Mouse (Mus musculus): Measurements from ENCODE around the gene Ifnar2.

DNA sequence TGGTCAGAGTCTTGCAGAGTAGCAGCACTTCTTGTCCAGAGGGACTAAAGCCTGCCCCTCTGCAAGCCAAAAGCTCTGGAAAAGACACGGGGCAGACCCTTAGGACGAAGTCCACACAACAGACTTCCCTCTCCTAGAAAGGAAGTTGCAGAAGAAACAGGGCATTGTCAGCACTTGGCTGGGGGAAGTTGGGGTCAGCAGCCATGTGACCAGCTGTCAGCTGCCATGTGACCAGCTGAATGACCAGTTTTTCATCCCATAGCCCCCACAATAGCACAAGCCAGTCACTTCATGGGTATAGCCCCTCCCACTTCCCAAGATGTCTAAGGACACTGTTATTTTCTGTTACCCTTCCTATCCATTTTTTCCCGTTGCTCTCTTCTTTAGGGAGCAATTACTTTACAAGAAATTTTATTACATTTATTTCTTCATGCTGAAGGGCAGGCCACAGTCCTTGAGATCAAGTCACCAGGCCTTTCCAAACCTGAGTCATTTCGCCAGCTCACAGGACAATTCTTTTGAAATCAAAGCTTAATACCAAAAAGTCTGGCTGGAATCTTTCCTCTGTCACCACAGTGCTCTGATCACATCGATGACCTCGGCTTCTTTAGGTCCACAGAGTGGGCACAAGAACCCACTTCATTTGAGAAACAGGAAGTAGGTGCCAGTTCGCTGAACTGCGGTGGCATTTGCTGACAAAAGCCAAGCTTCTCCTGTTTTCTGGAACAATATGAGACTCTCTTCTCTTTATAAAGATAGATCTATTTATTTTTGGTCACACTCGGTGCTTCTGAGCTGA, 43.0 kb downstream of the Ifnar2 start:
- no peak for TF ChIP-seq CTCF (IDR thresholded peaks at IDR 0.05; ENCODE audit: low read depth)
- TF ChIP-seq EP300 (IDR thresholded peaks at IDR 0.05; ENCODE audit: low read depth), result no peak
